Mouse (Mus musculus): ENCODE measurements around the gene Tox4. TPM values are rescaled to one million over a fixed set of nuclear protein-coding genes. Genes with fewer than 3 reads are reported as not detected.

Gene Tox4
- polyA plus RNA-seq, 2 experiments from 2014 or later = 66.0 to 76.9 TPM

- no peak for ATAC-seq
Measured at GRCm38 (mm10) chr14:52313931-52314807, 35.2 kb downstream of the Tox4 start.

DNA sequence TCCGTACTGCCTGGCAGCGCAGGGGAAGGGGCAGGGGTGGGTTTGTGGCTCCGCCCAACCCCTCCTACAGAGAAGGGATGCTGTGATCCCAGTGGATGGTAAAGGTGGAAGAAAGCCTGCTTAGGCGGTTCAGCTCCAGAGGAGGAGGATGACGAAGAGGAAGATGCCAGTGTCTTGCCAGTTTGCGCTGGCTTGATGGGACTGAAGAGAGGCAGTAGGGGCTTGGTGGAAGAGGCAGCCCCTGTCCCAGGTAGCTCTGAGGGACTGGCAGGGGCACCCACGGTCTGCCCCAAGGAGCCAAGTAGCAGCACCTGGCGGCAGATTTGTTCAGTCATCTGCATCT, 35.8 kb downstream of the Tox4 start:
- no peak for ATAC-seq

DNA sequence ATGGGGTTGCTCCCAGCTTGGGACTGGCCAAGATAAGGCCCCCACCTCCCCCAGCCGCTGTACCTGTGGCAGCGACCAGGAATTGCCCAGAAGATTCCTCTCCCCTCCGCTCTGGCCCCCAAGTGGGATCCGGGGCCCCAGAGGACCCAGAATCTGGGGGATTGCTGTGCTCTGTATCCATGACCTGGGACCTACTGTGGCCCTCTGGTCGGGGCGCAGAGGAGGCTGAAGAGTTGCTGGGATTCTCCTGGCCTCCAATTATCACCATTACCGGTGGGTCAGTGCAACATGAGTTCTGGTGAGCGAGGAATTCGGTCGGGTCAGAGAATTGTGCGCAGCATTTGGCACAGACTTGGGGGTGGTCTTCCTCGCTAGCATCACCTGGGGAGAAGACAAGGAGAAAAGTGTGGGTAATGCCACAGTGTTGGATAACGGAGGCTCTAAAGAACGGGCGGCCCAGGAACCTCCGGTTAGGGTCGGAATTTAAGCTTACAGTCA, 36.4 kb downstream of the Tox4 start:
- peak; percentile 9 for ATAC-seq

DNA sequence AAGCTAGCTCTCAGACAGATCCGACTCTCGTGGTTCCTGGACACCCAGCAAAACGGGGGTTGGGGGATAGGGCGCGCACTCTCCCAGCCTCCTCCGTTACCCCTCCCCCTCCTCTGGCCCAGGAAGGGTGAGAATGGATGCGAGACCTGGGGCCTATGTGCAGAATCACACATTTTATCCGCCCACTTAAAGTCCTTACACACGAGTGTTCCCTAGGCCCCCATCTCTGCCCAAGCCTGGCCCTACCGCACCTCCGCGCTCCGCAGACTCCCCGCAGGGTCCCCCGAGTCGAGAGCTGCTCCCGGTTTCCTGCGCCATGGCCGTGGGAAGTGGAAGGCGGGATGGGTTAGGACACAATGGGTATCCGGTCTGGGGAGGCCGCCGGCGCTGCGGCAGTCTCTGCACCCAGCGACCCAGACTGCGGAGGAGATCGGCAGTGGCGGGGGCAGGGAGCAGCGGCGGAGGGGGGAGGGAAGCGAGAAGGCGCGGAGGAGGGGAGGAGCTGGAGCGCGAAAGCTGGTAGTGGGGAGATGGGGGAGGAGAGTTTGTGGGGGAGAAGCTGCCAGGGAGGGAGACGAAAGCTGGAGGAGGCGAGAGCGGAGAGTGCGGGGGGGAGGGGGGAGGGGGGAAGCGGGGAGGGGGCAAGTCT, 37.0 kb downstream of the Tox4 start:
- peak; percentile 78 for ATAC-seq

DNA sequence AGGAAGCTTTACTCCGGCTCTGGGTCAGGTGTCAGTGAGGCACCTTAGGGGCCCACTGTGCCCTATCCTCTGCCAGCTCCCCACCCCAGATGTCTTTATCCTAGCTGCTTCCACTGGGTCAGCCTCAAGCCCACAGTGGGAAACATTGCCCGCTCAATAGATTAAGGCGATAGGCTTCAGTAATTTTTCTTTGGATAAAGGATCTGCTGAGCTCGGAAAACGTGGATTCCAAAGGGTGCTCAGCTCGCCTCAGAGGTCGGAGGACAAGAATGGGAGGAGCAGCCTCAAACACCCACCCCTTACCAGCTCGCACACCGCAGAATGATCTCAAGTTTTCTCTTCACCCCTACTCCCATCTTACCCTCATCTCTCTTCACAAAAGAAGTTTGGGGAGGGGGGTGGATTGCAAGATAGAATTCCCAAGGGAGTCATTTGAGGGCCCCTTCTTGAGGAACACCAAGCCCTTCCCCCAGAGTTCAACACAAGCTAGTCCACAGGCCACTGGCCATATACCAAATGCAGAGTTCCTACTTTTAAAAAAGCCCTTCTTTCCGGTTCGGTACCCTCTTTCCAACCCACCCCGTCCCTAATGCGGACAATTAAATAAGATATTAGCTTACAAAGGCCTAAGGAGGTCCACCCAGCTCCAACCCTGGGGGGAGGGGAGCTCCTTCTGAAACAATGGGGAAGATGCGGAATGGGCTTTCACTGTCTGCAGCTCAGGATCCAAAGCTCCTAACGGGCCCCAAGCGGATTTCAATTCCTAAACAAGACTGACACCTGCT, 37.7 kb downstream of the Tox4 start:
- ATAC-seq = no peak

DNA sequence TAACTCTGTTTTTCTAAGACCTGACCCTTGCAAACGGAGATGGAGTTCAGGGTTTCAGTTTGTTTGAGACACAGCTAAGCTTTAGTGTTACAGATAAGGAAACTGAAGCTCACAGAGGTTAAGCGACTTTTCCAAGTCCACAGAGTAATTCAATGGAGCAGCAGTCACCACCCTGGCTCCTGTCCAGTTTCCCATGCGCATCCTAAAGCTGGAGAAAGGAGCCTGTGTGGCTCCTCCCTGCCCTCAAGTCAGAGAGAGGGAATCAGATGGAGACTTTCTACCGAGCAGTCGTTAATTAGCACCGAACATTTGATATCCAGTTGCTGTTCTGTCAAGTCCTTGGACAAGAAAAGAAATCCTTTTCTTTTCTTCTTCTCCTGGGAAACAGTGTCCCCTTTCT, 40.4 kb downstream of the Tox4 start:
- ATAC-seq = no peak

GRCm38 (mm10) chr14:52325890-52326289, 46.9 kb downstream of the Tox4 start:
- ATAC-seq = no peak

DNA sequence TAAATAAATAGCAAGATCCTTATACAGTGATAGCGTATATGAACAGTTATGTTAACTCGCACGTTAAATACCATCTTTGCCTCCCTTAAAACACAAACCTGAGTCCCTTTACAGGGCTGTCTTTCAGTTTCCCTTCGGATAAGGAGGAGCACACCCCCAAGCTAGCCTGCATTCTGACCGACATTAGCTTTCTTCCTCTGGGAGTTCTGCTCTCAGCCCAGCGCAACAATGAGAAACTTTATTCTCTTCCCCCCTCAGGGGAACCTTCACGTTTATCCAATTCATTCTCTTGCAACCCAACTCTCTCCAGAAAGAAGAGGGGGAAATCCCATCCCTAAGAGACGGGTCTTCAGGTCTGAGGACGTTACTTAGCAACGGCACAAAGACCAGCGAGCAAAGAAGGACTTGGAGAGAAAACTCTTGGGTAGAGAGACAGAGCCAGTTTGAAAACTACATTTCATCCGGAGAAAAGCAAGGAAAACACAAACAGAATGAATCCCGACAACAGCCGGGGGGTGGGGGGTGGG, 48.5 kb downstream of the Tox4 start:
- no peak for ATAC-seq

- no peak for ATAC-seq
Measured at GRCm38 (mm10) chr14:52327910-52328812, 49.2 kb downstream of the Tox4 start, which contains the start of gene Sall2. Sall2 (minus strand) TSS chr14:52328762.

DNA sequence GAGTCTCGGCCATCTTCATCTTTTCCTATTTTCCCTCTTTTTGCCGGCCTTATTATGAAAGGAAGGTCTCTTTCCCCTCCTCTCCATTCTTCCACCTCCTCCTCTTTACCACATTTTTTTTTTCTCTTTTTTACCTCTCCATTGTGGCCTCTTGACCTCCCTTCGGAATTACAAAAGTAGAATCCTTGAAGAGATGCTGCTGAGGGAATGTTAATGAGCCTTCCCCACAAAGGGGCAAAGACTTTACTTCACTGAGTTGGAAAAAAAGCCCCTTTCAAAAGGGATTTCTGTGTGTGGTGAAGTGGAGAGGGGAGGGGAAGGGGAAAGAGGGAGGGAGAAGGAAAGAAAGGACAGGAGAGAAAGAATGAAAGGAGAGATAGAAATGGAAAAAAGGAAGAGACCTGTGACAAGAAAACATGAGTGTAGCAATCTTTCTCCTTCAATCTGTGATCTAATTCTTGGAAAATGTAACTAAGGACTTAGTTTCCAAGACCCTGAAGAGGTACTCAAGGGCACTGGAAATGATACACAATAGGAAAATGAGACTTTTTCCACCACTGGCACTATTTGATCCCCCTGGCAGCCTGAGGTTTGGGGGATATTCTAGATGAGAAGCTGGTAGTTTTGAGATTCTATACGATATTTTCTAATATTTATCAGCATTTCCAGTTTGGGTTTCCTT, 52.3 kb downstream of the Tox4 start:
- no peak for ATAC-seq

- ATAC-seq = no peak
Measured at GRCm38 (mm10) chr14:52332171-52332570, 53.2 kb downstream of the Tox4 start.

DNA sequence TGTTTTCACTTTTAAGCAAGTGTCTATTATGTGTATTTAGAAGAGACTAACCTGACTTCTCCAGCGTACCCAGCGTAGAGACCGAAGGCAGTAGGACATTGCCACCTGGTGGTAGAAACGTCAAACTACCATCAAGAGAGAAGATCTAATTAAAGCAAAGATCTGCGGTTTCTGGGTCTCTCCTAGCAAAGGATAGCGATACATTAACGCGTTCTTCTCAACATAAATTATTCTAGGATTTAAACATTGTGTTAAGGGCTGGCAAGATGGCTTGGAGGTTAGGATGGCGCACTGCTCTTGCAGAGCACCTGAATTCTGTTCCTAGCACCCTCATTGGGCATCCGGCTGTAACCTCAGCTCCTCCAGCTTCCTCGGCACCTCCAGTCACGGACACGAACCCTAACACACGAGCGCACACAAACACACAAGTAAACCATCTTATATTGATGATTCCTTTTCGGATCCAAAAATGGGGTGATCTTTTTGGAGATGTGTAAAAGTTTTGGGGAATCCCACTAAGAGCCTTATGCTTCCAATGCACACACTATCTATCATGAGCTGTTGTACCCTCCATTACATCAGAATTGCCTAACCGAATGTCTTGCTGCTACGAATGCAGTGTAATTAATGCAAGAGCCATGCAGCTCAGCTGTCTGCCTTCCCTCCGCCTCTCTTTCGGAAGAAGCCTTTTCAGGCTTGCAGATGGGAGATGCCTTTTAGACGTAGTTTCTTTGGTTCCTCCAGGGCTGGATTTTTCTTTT, 60.0 kb downstream of the Tox4 start:
- peak; percentile 59 for ATAC-seq

GRCm38 (mm10) chr14:52339512-52339852, 60.5 kb downstream of the Tox4 start:
- ATAC-seq = no peak

Other genes starting within 250 kb of the Tox4 start
- not detected for gene Olfr221, start 236.7 kb upstream of the Tox4 start, polyA plus RNA-seq (2017; shearing (Covaris generic))
- gene Hnrnpc, start 175.1 kb upstream of the Tox4 start, polyA plus RNA-seq (2017; shearing (Covaris generic)) = 100 to 1,000 TPM; 414 to 423 TPM
- gene Rpgrip1, start 168.4 kb upstream of the Tox4 start, polyA plus RNA-seq (2017; shearing (Covaris generic)) = 10 to 100 TPM; 71.4 to 94.9 TPM
- 10 to 100 TPM; 46.7 to 52.4 TPM for gene Supt16, start 81.7 kb upstream of the Tox4 start, polyA plus RNA-seq (2017; shearing (Covaris generic))
- 10 to 100 TPM; 58.3 to 58.5 TPM for gene Chd8, start 21.4 kb upstream of the Tox4 start, polyA plus RNA-seq (2017; shearing (Covaris generic))
- gene Rab2b, start 399 bp downstream of the Tox4 start, polyA plus RNA-seq (2017; shearing (Covaris generic)) = 10 to 100 TPM; 14.5 to 17.3 TPM
- gene Mettl3, start 26.0 kb downstream of the Tox4 start, polyA plus RNA-seq (2017; shearing (Covaris generic)) = 10 to 100 TPM; 32.3 to 33.8 TPM
- gene Sall2, start 49.6 kb downstream of the Tox4 start, polyA plus RNA-seq (2017; shearing (Covaris generic)) = 1 to 10 TPM; 2.9 to 4.1 TPM
- gene Olfr1513, start 77.3 kb downstream of the Tox4 start, polyA plus RNA-seq (2017; shearing (Covaris generic)) = under 1 TPM in 1 of 2 experiments, not detected in 1; 0.12 TPM
- not detected for gene Olfr1512, start 100.0 kb downstream of the Tox4 start, polyA plus RNA-seq (2017; shearing (Covaris generic))
- not detected for gene Olfr1511, start 118.2 kb downstream of the Tox4 start, polyA plus RNA-seq (2017; shearing (Covaris generic))
- gene Olfr1510, start 135.2 kb downstream of the Tox4 start, polyA plus RNA-seq (2017; shearing (Covaris generic)) = not detected
- not detected for gene Olfr1509, start 163.8 kb downstream of the Tox4 start, polyA plus RNA-seq (2017; shearing (Covaris generic))
- not detected for gene Olfr1508, start 188.3 kb downstream of the Tox4 start, polyA plus RNA-seq (2017; shearing (Covaris generic))
- under 1 TPM in 1 of 2 experiments, not detected in 1; 0.81 TPM for gene Olfr1507, start 216.6 kb downstream of the Tox4 start, polyA plus RNA-seq (2017; shearing (Covaris generic))